Mouse (Mus musculus) heart, embryonic 14.5 days (tissue): ENCODE results near the gene Krtap28-10. TPM values are rescaled to one million over a fixed set of nuclear protein-coding genes. Genes with fewer than 3 reads are reported as not detected.
"Not testable (repeated sequence)": the region's sequence is repeated elsewhere in the genome, so short reads cannot be mapped to it uniquely, and the experiment has no call there.

Experiments used
- ATAC-seq: fragments of 200-750 bp; cut with Nextera tagmentation; 2 replicates; pipeline ENCODE4 v1.8.0; 2017; ENCODE audit warnings: low read depth, moderate TSS enrichment; ENCODE audit not compliant: insufficient number of reproducible peaks, insufficient read depth, low FRiP score
- H3K27ac ChIP-seq, 2 experiments: fragments of 200-500 bp in 1 of 2; fragments of 300-500 bp in 1 of 2; sonication (generic) in 1 of 2; replicated peaks in 1 of 2; 2 replicates each; pipeline ENCODE4 v1.5.1; 2012 to 2014; ENCODE audit warnings: low read depth in 2 of 2, low read length in 2 of 2, control low read depth in 1 of 2, mild to moderate bottlenecking in 1 of 2, mixed read lengths in 1 of 2; ENCODE audit not compliant: control insufficient read depth in 1 of 2, insufficient read depth in 1 of 2
- H3K27me3 ChIP-seq: fragments of 300-500 bp; sonication (generic); 2 replicates; pipeline ENCODE4 v1.6.1; 2014; ENCODE audit warnings: mild to moderate bottlenecking, low read length, control low read depth; ENCODE audit not compliant: control insufficient read depth, insufficient read depth
- H3K36me3 ChIP-seq: fragments of 300-500 bp; sonication (generic); 2 replicates; pipeline ENCODE4 v1.6.1; 2014; ENCODE audit warnings: mild to moderate bottlenecking, control low read depth, low read length, mixed read lengths; ENCODE audit not compliant: control insufficient read depth, insufficient read depth
- H3K4me1 ChIP-seq, 2 experiments: fragments of 200-500 bp in 1 of 2; fragments of 300-500 bp in 1 of 2; sonication (generic) in 1 of 2; 2 replicates each; pipeline ENCODE4 v1.6.1; 2012 to 2014; ENCODE audit warnings: low read length in 2 of 2, control low read depth in 1 of 2, mixed read lengths in 1 of 2; ENCODE audit not compliant: control insufficient read depth in 2 of 2, insufficient read depth in 2 of 2
- H3K4me2 ChIP-seq: fragments of 300-500 bp; sonication (generic); 2 replicates; pipeline ENCODE4 v1.6.1; 2014; ENCODE audit warnings: mild to moderate bottlenecking, low read length
- H3K4me3 ChIP-seq, 2 experiments: fragments of 200-500 bp in 1 of 2; fragments of 300-500 bp in 1 of 2; sonication (generic) in 1 of 2; 2 replicates each; pipeline ENCODE4 v1.5.1; 2012 to 2014; ENCODE audit warnings: low read length in 2 of 2, mild to moderate bottlenecking in 2 of 2, control low read depth in 1 of 2, low read depth in 1 of 2, moderate library complexity in 1 of 2; ENCODE audit not compliant: control insufficient read depth in 1 of 2, insufficient read depth in 1 of 2
- H3K9ac ChIP-seq: fragments of 300-500 bp; sonication (generic); 2 replicates; pipeline ENCODE4 v1.6.1; 2014; ENCODE audit warnings: mild to moderate bottlenecking, low read length
- H3K9me3 ChIP-seq: fragments of 300-500 bp; sonication (generic); 2 replicates; pipeline ENCODE4 v1.6.1; 2016; ENCODE audit warnings: low read length, control low read depth; ENCODE audit not compliant: control insufficient read depth
- WGBS: fragments of 180-500 bp; shearing (Covaris S2); extraction: QIAGEN DNeasy Blood & Tissue Kit; methylation state at CpG from one replicate; pipeline ENCODE4 v1.1.7; 2014; 5-methylcytosine and 5-hydroxymethylcytosine counted together
- polyA plus RNA-seq: library from polyadenylated mRNA; unstranded; fragments of >200 nt; fragmentation: Nextera tagmentation; extraction: Ambion mirVana; gene quantifications from 2 replicates; pipeline ENCODE4 v1.2.1, GENCODE M21; 2014

Gene Krtap28-10
- polyA plus RNA-seq, 1 experiment from 2014 or later = not detected

DNA sequence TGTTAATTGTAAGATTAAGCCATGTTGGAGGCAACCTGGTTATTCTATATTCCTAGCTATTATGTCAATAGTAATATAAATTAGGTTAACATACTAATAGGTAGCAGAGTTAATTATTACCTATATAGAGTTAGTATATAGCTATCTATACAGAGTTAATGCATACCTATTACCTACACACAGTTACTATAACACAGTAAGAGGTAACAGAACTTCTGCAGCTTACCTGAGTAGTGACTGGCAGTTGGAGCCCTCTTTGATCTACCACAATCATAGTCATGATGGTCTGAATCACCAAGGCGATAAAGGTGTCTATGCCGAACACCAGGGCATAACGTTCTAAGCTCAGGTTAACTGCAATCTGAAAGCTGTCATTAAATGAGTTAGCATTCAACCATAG is 27.8 kb downstream of the Krtap28-10 start:
- Histone ChIP-seq H3K36me3 (no peaks in the 10 kb centered on the region), H3K9ac (no peak overlapping the region), H3K27me3 (no peaks in the 10 kb centered on the region), H3K4me1 (no peaks in the 10 kb centered on the region), H3K4me3 (no peak overlapping the region), H3K9me3 (no peaks in the 10 kb centered on the region), H3K27ac (no peak overlapping the region), H3K4me2 (no peak overlapping the region)
- 78% methylated on average over 3 of the region's 3 CpGs for WGBS
- ATAC-seq = no peak

GRCm38 (mm10) chr1:83007471-83007870 is 34.8 kb downstream of the Krtap28-10 start:
- Histone ChIP-seq H3K4me1 (peaks cover 10 to 17% of the 10 kb centered on the region in 2 experiments), H3K27me3 (no peaks in the 10 kb centered on the region), H3K36me3 (no peaks in the 10 kb centered on the region), H3K9ac (no peak overlapping the region), H3K4me2 (no peak overlapping the region), H3K9me3 (no peaks in the 10 kb centered on the region), H3K27ac (no peak overlapping the region), H3K4me3 (no peak overlapping the region)
- WGBS = 69% methylated on average over 6 of the region's 6 CpGs
- no peak for ATAC-seq

GRCm38 (mm10) chr1:83006218-83007179 is 35.8 kb downstream of the Krtap28-10 start:
- no peaks in the 10 kb centered on the region for H3K9me3 ChIP-seq
- ATAC-seq = no peak
- no peak overlapping the region for H3K4me3 ChIP-seq
- peaks cover 10 to 17% of the 10 kb centered on the region in 2 experiments for H3K4me1 ChIP-seq
- H3K27ac ChIP-seq = peak overlapping the region; percentile 17 to 20; a peak in 1 of 4 replicates
- no peak overlapping the region; the same call in 1 of the 2 replicates for H3K4me2 ChIP-seq
- no peaks in the 10 kb centered on the region for H3K27me3 ChIP-seq
- no peaks in the 10 kb centered on the region for H3K36me3 ChIP-seq
- 44% methylated on average over 8 of the region's 8 CpGs for WGBS
- no peak overlapping the region for H3K9ac ChIP-seq

DNA sequence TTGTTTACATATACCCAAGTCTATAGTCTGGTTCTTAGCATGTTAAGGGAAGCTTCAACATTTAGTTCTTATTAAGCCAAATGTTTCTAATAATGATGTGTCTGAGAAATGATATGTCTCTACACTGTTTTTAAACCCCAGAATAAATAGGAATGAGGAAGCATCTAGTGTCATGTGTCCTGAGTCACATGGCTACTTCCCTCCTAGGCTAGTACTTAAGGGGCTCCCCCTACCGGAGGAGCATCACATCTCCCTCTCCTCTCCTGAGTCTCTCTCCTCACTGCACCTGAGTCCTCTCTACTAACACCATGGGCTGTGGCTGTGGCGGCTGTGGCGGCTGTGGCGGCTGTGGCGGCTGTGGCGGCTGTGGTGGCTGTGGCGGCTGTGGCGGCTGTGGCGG is 42.0 kb downstream of the Krtap28-10 start, which contains the start of gene Gm47959:
TSS of gene Gm47959 (plus strand) at position 243 of the 400 bp plus-strand sequence.
- not testable (repeated sequence) for H3K4me1 ChIP-seq, H3K9me3 ChIP-seq, H3K4me2 ChIP-seq, H3K9ac ChIP-seq, H3K27ac ChIP-seq, H3K4me3 ChIP-seq, H3K36me3 ChIP-seq, H3K27me3 ChIP-seq, ATAC-seq
- WGBS = 94% methylated on average over 8 of the region's 9 CpGs

DNA sequence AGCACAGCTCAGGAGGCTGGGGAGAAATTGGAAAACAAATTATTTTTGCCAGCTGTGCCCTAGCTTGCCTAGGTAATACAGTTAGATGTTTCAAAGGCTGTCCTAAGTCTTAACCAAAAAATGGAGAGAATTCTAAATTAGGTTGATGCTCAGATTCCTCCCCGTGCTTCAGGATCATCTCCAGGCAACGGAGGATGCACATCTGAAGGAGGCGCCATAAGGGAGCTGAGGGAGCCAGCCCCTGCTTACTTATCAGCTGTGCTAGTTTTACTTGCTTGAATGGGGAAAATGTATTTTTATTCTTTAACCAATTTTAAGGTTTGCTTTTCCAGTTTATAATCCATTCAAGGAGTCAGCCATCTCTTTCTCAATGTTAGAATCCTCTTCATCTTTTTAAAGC is 48.3 kb downstream of the Krtap28-10 start:
- H3K27ac ChIP-seq = no peak overlapping the region
- H3K9me3 ChIP-seq = no peaks in the 10 kb centered on the region
- H3K4me2 ChIP-seq = no peak overlapping the region
- peaks cover 0 to 7% of the 10 kb centered on the region in 2 experiments; a peak in 2 of 4 replicates for H3K4me1 ChIP-seq
- H3K27me3 ChIP-seq = no peaks in the 10 kb centered on the region
- H3K36me3 ChIP-seq = no peaks in the 10 kb centered on the region
- no peak overlapping the region for H3K9ac ChIP-seq
- 86% methylated on average over 3 of the region's 3 CpGs for WGBS
- H3K4me3 ChIP-seq = no peak overlapping the region
- no peak for ATAC-seq

DNA sequence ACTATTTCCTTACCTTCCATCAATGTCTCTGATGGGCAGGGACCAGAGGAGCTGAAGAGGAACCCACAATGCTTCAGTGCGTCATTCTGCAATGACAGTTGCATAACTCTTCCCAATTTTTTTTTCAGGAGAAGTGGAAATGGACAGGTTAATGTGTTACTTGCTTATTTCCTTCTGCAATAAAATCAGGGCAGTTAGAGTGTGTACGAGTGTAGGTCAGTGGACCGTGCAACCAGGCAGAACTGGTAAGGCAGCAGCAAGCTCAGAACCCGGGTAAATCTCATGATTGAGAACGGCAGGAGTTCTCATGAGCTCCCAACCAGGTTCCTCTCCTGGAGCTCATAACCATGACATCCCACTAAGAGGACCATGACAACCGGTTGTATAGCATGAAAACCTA is 50.2 kb downstream of the Krtap28-10 start:
- Histone ChIP-seq H3K27me3 (no peaks in the 10 kb centered on the region), H3K4me1 (peaks cover 0 to 7% of the 10 kb centered on the region in 2 experiments; a peak in 2 of 4 replicates), H3K9me3 (no peaks in the 10 kb centered on the region), H3K9ac (no peak overlapping the region), H3K36me3 (no peaks in the 10 kb centered on the region), H3K4me2 (no peak overlapping the region), H3K27ac (no peak overlapping the region), H3K4me3 (no peak overlapping the region)
- ATAC-seq = no peak
- WGBS = 89% methylated on average over 6 of the region's 6 CpGs

DNA sequence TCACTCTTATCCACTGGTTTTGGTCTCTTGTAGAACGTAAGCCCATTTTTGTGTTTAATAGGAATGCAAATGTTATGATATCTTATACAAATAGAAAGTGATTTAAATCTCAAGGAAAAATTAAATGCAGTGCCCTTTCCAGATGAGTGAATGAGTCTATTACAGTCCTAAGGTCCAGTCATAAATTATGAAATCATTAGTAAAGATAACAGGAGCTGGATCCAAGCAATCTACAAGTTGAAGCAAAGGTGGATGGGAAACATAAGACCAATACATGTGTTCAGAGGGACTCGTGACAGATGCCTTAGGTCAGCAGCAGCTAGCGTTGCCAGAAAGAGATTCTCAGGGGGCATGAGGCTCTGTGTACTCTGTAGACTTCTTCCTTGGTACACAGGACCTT is 50.7 kb downstream of the Krtap28-10 start:
- no peak overlapping the region for H3K4me2 ChIP-seq
- H3K4me3 ChIP-seq = no peak overlapping the region
- H3K27ac ChIP-seq = no peak overlapping the region
- H3K9me3 ChIP-seq = no peaks in the 10 kb centered on the region
- no peaks in the 10 kb centered on the region for H3K36me3 ChIP-seq
- 85% methylated on average over 3 of the region's 3 CpGs for WGBS
- H3K27me3 ChIP-seq = no peaks in the 10 kb centered on the region
- no peak for ATAC-seq
- peaks cover 0 to 7% of the 10 kb centered on the region in 2 experiments; a peak in 2 of 4 replicates for H3K4me1 ChIP-seq
- H3K9ac ChIP-seq = no peak overlapping the region
